Mouse (Mus musculus) brain, embryonic 14.5 days (tissue): Measurements from ENCODE around the gene Fam198b.

Experiments
- CTCF ChIP-seq: fragments of 200-500 bp; IDR thresholded peaks from 2 replicates; pipeline ENCODE4 v1.5.1; 2012; ENCODE audit warnings: inconsistent platforms, mild to moderate bottlenecking, moderate library complexity, borderline replicate concordance; ENCODE audit not compliant: insufficient read depth, insufficient read length; ENCODE audit errors: extremely low read depth
- POLR2A ChIP-seq: fragments of 200-500 bp; IDR thresholded peaks from 2 replicates; pipeline ENCODE4 v1.6.1; 2012; ENCODE audit warnings: mild to moderate bottlenecking, inconsistent platforms, borderline replicate concordance; ENCODE audit not compliant: poor library complexity, insufficient read depth, insufficient read length, severe bottlenecking; ENCODE audit errors: extremely low read depth

DNA sequence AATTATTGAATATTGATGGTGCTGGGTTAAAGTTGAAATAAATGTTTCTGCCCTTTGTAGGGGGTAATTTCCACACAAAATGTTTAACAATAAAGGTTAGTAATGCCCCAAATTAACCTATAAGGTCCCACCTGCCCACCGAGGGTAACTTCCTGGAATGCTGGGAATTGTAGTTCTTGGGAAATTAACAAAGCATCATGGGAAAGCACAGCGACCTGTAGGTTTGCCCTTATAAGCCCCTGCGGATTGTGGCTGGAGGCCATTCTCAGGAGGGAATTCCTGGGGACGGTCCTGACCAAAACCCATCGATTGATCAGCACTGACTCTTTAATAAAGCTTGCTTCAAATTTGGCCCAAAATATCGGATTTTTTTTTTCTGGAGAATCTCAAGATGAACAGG is 33.7 kb upstream of the Fam198b start:
- TF ChIP-seq CTCF, result no peak
- TF ChIP-seq POLR2A, result no peak
